Mouse (Mus musculus): ENCODE data around the gene 1810010D01Rik. TPM values are rescaled to one million over a fixed set of nuclear protein-coding genes. Genes with fewer than 3 reads are reported as not detected.
A peak's percentile ranks its signal among the peaks of the same experiment; 100 is the strongest.

1810010D01Rik gene
- polyA plus RNA-seq, 1 experiment = 3.0 TPM

DNA sequence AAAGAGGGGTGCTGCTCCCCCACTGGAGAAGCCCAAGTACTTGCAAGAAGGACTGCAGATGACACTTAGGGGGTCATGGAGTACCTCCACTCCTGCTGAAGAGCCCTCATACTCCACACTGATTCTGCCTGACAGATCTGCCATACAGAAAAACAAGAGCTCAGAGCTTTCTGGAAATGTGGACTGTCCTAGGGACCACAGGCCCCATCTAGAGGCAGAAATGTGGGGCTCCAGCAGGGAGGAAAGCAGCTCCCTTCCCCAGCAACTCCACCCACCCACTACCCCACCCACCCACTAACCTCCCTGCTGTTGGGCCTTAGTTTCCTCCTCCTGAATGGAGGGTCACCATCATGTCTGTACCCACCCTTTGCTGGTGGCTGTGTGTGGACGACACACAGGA is 8.7 kb upstream of the 1810010D01Rik start:
- Histone ChIP-seq H3K4me1 (ENCODE audit: control insufficient read depth, insufficient read depth, low read length) (peaks cover 24% of the 10 kb centered on the region), H3K4me3 (ENCODE audit: insufficient read depth, low read length) (no peak overlapping the region), H3K27ac (ENCODE audit: insufficient read depth, low read depth, low read length) (no peak overlapping the region)
- no peak for TF ChIP-seq POLR2A (IDR thresholded peaks at IDR 0.05; ENCODE audit: borderline replicate concordance, low read depth, low read length)
- TF ChIP-seq CTCF (IDR thresholded peaks at IDR 0.05; ENCODE audit: low read depth, low read length) = peak; percentile 36; the same call in 1 of the 2 replicates

- TF ChIP-seq CTCF (IDR thresholded peaks at IDR 0.05; ENCODE audit: low read depth, low read length) (no peak), POLR2A (IDR thresholded peaks at IDR 0.05; ENCODE audit: borderline replicate concordance, low read depth, low read length) (no peak)
- Histone ChIP-seq H3K4me3 (ENCODE audit: insufficient read depth, low read length) (no peak overlapping the region), H3K4me1 (ENCODE audit: control insufficient read depth, insufficient read depth, low read length) (peaks cover 28% of the 10 kb centered on the region), H3K27ac (ENCODE audit: insufficient read depth, low read depth, low read length) (no peak overlapping the region; the same call in 1 of the 2 replicates)
These were observed 7.6 kb upstream of the 1810010D01Rik start for GRCm38 (mm10) chr7:145215476-145215875.

- H3K27ac ChIP-seq (ENCODE audit: insufficient read depth, low read depth, low read length) = no peak overlapping the region
- no peak for TF ChIP-seq CTCF (IDR thresholded peaks at IDR 0.05; ENCODE audit: low read depth, low read length)
- TF ChIP-seq POLR2A (IDR thresholded peaks at IDR 0.05; ENCODE audit: borderline replicate concordance, low read depth, low read length) = no peak
- no peak overlapping the region for H3K4me3 ChIP-seq (ENCODE audit: insufficient read depth, low read length)
- H3K4me1 ChIP-seq (ENCODE audit: control insufficient read depth, insufficient read depth, low read length) = peaks cover 30% of the 10 kb centered on the region
These were observed 4.1 kb upstream of the 1810010D01Rik start for GRCm38 (mm10) chr7:145211680-145212659.

DNA sequence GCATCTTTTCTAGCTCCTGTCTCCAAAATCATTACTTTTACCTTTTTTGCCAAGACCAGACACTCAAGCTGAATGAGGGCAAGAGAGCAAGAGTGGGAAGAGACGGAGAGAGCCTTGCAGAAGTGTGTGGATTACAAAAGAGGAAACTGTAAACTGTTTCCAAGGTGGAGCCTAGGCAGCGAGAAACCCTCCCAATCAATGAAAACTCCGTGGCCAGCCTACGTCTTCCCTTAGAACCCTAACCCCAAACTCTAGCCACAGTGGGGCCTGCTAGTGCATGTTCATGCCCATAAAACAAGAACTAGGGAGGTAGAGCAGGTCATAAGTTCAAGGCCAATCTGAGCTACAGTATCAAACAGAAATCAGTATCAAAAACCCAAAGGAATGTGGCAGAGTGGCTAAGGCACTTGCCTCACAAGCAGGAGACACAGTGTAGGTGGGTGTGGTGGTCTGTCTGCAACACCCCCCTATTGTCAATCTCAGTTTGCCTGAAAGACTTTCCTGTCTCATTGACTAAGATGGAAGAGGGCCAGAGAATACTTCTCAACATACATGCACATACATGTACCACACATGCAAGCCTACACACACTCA is 2.7 kb upstream of the 1810010D01Rik start:
- no peak overlapping the region for H3K4me3 ChIP-seq (ENCODE audit: insufficient read depth, low read length)
- H3K27ac ChIP-seq (ENCODE audit: insufficient read depth, low read depth, low read length) = no peak overlapping the region
- peaks cover 32% of the 10 kb centered on the region for H3K4me1 ChIP-seq (ENCODE audit: control insufficient read depth, insufficient read depth, low read length)
- no peak for TF ChIP-seq CTCF (IDR thresholded peaks at IDR 0.05; ENCODE audit: low read depth, low read length)
- no peak for TF ChIP-seq POLR2A (IDR thresholded peaks at IDR 0.05; ENCODE audit: borderline replicate concordance, low read depth, low read length)

DNA sequence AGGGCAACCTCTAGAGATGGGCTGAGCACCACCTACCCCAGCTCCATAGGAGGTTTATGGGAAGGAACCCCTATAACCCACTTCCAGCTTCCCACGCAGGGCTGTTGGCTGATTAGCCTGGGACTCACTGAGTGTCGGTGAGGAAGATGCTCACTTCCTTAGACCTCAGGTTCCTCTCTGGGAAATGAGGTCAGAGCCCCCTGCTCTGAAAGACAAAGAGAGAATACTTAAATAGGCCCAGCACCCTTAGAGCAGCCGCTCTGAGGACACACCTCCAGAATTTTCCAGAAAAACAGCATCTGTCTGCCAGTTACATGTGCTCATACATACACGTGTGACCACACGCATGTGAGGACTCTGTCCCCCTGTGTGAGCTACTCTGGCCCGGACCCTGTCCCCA is 1.1 kb downstream of the 1810010D01Rik start:
- H3K4me3 ChIP-seq (ENCODE audit: insufficient read depth, low read length) = no peak overlapping the region
- no peak for TF ChIP-seq CTCF (IDR thresholded peaks at IDR 0.05; ENCODE audit: low read depth, low read length)
- no peak for TF ChIP-seq POLR2A (IDR thresholded peaks at IDR 0.05; ENCODE audit: borderline replicate concordance, low read depth, low read length)
- no peak overlapping the region for H3K27ac ChIP-seq (ENCODE audit: insufficient read depth, low read depth, low read length)

GRCm38 (mm10) chr7:145206056-145206610 is 1.8 kb downstream of the 1810010D01Rik start:
- Histone ChIP-seq H3K4me3 (ENCODE audit: insufficient read depth, low read length) (peak overlapping the region; percentile 28; the same call in 1 of the 2 replicates), H3K4me1 (ENCODE audit: control insufficient read depth, insufficient read depth, low read length) (peaks cover 18% of the 10 kb centered on the region), H3K27ac (ENCODE audit: insufficient read depth, low read depth, low read length) (0 out of 2 replicates have a peak overlapping the region, but pooled peaks have one; percentile 14)
- TF ChIP-seq POLR2A (IDR thresholded peaks at IDR 0.05; ENCODE audit: borderline replicate concordance, low read depth, low read length) (no peak), CTCF (IDR thresholded peaks at IDR 0.05; ENCODE audit: low read depth, low read length) (no peak)

More for the DNA sequence above, 1.1 kb downstream of the 1810010D01Rik start:
- peaks cover 18% of the 10 kb centered on the region for H3K4me1 ChIP-seq (ENCODE audit: control insufficient read depth, insufficient read depth, low read length)

GRCm38 (mm10) chr7:145205363-145205902 is 2.5 kb downstream of the 1810010D01Rik start:
- Histone ChIP-seq H3K27ac (ENCODE audit: insufficient read depth, low read depth, low read length) (no peak overlapping the region), H3K4me1 (ENCODE audit: control insufficient read depth, insufficient read depth, low read length) (peaks cover 13% of the 10 kb centered on the region), H3K4me3 (ENCODE audit: insufficient read depth, low read length) (no peak overlapping the region)
- no peak for TF ChIP-seq POLR2A (IDR thresholded peaks at IDR 0.05; ENCODE audit: borderline replicate concordance, low read depth, low read length)
- TF ChIP-seq CTCF (IDR thresholded peaks at IDR 0.05; ENCODE audit: low read depth, low read length) = no peak

- TF ChIP-seq CTCF (IDR thresholded peaks at IDR 0.05; ENCODE audit: low read depth, low read length) (no peak), POLR2A (IDR thresholded peaks at IDR 0.05; ENCODE audit: borderline replicate concordance, low read depth, low read length) (no peak)
- Histone ChIP-seq H3K4me1 (ENCODE audit: control insufficient read depth, insufficient read depth, low read length) (peaks cover 47% of the 10 kb centered on the region), H3K27ac (ENCODE audit: insufficient read depth, low read depth, low read length) (no peak overlapping the region), H3K4me3 (ENCODE audit: insufficient read depth, low read length) (no peak overlapping the region)
These were observed 8.2 kb downstream of the 1810010D01Rik start for GRCm38 (mm10) chr7:145199711-145200110.

GRCm38 (mm10) chr7:145198223-145198714 is 9.7 kb downstream of the 1810010D01Rik start:
- TF ChIP-seq POLR2A (IDR thresholded peaks at IDR 0.05; ENCODE audit: borderline replicate concordance, low read depth, low read length) (no peak), CTCF (IDR thresholded peaks at IDR 0.05; ENCODE audit: low read depth, low read length) (no peak)
- Histone ChIP-seq H3K4me3 (ENCODE audit: insufficient read depth, low read length) (no peak overlapping the region), H3K4me1 (ENCODE audit: control insufficient read depth, insufficient read depth, low read length) (peaks cover 59% of the 10 kb centered on the region), H3K27ac (ENCODE audit: insufficient read depth, low read depth, low read length) (peak overlapping the region; percentile 90)

Measured in bone marrow macrophage, adult 2 months (primary cell).